Mouse (Mus musculus): ENCODE results near the gene Nup88.

DNA sequence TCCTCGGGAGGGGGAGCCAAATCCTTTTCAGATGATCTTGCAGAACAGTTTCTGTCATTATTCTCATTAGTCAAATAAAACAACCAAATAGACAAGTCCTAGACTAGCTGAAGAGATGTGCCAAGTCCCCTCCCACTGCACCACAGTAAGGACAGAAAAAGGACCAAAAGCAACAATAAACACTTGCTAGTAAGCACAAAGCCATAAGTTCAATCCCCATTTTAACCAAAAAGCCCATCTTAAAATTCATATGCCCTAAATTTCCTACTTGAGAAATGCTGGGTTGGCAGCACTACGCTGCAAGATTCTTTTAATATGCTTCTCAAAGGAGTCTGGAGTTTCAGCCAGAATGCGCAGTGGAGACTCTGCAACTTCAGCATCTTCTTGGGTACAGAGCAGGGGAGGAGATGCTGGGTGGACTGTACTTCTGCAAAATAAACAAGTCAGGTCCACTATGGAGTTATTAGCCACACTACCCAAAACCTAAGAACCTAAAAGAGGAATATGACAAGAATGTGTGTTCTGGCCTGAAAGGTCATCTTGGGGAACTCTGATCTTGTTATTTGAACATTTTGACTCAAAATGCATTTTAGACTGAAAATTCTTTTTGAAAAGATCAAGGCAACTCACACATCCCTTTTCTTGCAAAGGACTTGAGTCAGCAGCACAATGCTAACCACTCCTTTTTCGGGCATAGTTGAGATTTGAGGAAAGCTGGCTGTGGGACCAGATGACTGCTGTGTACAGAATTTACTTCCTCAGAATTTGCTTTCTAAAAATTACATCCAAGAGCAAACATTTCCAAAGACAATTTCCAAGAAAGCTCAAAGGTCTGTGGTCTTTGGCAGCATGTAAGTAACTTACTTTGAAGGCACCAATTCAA lies 24.6 kb downstream of the Nup88 start:
- no peak for TF ChIP-seq CTCF (IDR thresholded peaks at IDR 0.05; ENCODE audit: extremely low read depth, insufficient read depth, insufficient read length, insufficient replicate concordance)
- TF ChIP-seq POLR2A (IDR thresholded peaks at IDR 0.05; ENCODE audit: low read depth, low read length), result no peak

Data from spleen, adult 2 months (tissue).